Mouse (Mus musculus) cerebellum, adult 2 months (tissue): ENCODE measurements around the gene Pars2.

ENCODE experiments used
- CTCF ChIP-seq: fragments of 200-500 bp; IDR thresholded peaks from 2 replicates; pipeline ENCODE4 v1.5.1; 2011; ENCODE audit warnings: low read depth, mild to moderate bottlenecking, control low read depth, low read length, moderate library complexity, borderline replicate concordance; ENCODE audit not compliant: insufficient read depth
- POLR2A ChIP-seq: fragments of 200-500 bp; IDR thresholded peaks from 2 replicates; pipeline ENCODE4 v1.6.1; 2011; ENCODE audit warnings: low read length, control low read depth, borderline replicate concordance; ENCODE audit not compliant: insufficient read depth

DNA sequence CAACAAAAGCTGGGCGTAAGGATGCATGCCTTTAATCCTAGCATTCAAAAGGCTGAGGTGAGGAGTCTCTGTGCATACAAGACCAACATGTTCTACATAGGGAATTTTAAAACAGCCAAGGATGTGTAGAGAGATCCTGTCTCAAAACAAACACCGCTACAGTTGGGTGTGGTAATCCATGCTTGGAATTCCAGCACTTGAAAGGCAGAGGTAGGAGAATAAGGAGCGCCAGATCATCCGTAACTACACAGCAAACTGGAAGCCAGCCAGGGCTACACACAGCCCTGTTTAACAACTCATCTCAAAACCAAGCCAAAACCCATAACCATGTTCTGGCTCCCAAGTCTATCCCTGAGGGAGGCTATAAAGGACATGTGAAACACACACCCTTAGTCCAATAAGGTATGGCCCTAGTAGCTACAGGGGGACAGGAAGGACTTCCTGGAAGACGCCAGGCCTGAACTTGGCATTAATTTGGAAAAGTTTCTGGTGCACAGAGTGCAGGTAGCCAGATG is 13.1 kb downstream of the Pars2 start:
- TF ChIP-seq CTCF (no peak), POLR2A (no peak)
